Mouse (Mus musculus) adrenal gland, postnatal 10 days (tissue): Measurements from ENCODE around the gene Fgf10. TPM values are rescaled to one million over a fixed set of nuclear protein-coding genes. Genes with fewer than 3 reads are reported as not detected.

Experiments used
- DNase-seq: peaks from one replicate; pipeline ENCODE4 v3.0.0; 2021; ENCODE audit warnings: mixed read lengths
- long read RNA-seq, 2 experiments: library from polyadenylated mRNA; stranded (forward); transcript quantifications; one replicate each; pipeline ENCODE4 v2.0.0; 2021
- total RNA-seq, 2 experiments: library from RNA; stranded (reverse); gene quantifications; 2 replicates each; pipeline ENCODE4 v1.2.3; 2021

Fgf10 gene
- 1 to 10 TPM; 3.6 to 4.4 TPM for total RNA-seq
- long read RNA-seq, experiment 1, partial matches to known transcripts = 0 of 1 reads
- long read RNA-seq, experiment 1, other reads (novel, unspliced or antisense) = 1 of 1 reads
- long read RNA-seq, experiment 2 = 0 reads

- DNase-seq = no peak
Observed at GRCm38 (mm10) chr13:118669491-118669890, at the start of gene Fgf10. Fgf10 (plus strand) TSS chr13:118669791.

DNA sequence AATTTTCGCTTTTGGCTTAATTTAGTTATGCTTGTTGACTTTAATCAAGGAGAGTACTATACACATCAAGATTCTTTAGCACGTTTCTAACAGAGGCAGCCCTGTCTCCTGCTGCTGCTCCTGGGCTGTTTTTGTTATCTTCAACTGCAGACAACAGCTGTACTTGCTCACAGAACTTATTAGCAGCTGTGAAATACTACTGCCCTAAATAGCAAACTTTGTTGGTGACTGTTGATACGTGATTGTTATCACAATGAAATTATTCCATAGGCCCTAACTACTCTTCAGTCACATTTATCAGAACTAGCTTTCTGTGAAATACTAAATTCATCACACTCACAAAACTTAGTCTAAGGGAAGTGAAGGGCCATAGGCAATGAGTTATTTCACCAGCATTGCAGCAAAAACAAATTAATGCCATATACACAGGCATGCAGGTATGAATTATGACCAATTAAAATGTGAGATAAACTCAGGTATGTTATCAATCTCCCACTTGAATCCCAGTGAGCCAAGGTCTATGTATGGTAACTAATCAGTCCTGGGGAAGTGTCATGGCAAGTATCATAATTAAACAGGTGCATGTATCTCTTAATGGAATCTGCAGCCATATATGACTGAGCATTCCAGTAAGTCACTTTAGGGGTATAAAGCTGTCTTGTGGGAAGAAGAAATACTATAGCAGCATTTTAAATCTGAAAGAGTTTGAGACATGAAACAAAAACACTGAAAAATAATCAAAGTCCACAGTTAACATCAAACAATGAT lies 39.7 kb upstream of the Fgf10 start:
- DNase-seq = no peak

DNA sequence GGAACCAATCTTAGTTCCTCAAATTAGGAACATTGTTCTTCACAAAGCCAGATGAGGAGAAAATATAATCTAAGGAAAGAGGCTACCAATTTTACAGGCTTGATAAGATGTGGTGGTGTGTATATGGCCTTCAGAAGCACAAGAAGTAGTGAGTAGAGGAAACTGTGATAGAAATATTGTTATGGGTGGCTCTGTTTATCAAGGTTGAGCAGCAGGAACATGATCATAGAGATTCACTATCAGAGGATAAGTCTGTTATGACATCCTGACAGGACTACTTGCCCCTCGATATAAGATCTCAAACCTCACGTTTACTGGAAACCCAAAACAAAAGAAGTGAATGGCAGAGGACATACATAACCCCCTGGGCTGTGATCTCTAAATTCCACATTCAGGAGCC lies 38.1 kb upstream of the Fgf10 start:
- no peak for DNase-seq

GRCm38 (mm10) chr13:118636047-118636446 lies 33.5 kb upstream of the Fgf10 start:
- DNase-seq = no peak

- DNase-seq = no peak
Observed at GRCm38 (mm10) chr13:118642585-118642984, 27.0 kb upstream of the Fgf10 start.

- no peak for DNase-seq
Observed at GRCm38 (mm10) chr13:118643138-118643537, 26.5 kb upstream of the Fgf10 start.

DNA sequence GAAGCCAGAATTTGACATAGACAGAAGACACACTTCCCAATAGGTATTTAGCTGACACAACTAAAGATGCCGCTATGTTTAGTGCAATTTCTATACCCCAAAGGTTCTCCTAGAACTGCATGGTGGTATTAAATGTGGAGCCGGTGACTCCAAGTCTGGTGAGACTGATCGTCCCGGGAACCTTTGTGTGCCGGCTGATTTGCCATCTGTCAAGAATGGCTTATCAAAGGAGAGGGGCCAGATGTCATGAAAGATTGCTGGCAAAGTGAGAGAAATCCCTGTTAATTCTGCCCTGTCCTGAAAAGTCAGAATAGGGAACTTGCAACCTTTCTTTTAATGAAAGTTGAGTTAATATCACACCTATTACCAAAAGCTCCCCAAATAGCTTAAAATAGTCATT lies 12.6 kb upstream of the Fgf10 start:
- DNase-seq = no peak

DNA sequence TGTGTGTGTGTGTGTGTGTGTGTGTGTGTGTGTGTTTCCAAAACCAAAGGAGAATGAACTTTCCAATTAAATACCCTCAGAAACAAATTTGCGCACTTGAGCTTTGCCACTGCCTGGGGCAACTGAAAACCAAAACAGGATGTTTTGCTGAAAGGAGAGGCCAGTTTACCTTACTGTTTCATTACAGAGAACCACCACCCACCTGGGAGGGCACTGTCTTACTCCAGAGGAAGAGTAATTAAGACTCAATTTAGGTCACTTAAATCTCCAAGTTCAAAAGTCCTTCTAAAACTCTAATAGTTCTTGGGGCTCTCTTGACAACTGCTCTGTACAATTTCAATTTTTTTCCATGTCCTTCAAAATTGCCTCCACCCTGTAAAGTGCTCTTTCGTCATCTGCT lies 11.6 kb upstream of the Fgf10 start:
- DNase-seq = no peak

DNA sequence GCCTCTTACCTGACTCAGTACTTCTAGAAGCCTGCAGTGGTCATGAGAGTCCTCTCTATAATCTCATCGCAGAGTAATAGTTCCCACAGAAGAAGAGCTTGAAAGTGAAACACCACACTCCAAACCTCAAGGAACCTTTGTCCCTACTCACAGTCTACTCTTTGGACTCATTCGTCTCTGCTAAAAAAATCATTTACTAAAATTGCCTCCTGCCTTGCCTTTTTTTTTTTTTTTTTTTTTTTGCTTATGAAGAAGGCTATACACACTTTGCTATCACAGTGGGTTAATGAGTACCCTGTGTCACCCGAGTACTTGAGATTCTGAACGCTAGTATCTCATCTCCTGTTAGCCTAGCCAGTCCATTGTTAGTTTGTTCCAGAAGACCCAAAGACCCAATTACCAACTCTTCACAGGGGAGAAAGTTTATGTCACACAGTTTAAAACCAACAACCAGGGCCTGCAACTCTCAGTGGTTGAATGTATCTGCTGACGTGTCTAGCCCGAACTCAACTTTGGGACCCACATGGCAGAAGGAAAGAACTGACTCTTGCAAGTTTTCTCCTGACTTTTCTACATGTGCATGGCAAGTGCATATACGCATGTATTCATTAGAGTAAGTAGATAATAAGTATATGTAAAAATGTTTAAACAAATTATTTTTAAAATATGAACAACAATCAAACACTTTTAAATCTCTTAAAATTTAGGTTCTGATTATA lies 10.8 kb upstream of the Fgf10 start:
- DNase-seq = no peak

DNA sequence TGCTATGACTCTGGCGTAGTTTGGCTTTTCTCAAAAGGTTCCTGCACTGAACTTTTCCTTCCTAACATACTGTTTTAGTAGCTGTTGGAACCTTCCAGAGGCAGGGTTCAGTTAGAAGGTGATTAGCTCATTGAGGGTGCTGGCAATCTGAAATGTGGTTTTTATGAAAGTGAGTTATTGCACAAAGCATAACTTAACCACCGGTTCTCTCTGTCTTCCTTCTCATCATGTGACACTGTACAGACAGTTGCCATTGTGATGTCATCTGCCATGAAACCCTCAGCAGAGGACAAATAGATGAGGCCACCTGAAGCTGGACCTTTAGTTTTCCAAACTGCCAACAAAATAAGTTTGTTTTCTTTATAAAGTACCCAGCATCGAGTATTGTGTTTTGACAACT lies 7.9 kb upstream of the Fgf10 start:
- DNase-seq = no peak

DNA sequence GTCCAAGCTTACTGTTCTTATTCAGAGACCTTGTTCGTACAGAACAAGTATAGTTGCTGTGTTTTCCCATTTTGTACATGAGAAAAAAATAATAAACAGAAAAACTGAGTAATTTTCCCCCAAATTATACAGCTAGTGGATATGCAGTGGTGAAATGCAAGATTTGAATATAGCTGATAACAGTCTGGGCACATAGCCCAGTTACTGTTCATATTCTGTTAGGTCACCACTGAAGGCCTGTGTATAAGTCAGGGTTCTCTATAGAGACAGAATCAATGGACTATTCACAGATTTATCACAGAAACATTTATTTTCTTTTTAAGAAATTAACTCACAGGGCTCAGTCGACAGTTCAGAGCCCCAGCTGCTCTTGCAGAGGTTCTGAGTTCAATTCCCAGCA lies 4.7 kb upstream of the Fgf10 start:
- no peak for DNase-seq

DNA sequence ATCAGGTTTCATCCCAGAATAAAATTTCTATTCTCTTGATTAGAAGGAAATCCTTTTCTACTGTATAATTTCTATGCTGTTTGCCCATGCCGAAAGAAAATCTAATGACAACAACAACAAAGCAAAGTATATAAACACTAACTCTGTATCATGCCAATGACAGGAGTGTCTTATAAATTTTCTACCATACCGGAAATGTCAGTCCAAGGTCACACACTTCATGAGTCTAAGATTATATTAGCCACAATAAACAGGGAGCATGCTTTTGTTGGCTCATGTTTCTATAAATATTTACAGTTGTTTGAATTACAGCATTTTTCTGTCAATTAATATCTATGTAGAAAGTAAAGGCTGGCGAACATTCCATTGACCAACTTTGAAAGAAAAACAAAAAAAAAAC lies 9.6 kb downstream of the Fgf10 start:
- no peak for DNase-seq

DNA sequence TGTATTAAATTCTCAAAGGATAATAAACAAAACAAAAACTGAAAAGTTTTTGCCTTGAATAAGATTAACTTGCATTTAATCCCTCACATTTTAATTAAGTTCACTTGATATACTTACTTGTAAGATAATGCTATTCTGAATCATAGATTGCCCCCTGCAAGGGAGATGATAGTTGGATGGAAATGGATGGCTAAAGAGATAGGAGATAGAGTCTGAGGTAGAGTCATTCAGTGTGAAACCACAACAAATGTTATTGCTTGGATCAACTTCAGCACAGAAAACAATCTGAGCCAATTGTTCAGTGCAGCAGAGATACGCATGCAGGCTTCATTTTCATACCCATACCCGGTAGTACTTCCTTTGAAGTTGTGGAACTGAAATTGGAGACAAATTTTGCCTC lies 23.5 kb downstream of the Fgf10 start:
- DNase-seq = no peak

DNA sequence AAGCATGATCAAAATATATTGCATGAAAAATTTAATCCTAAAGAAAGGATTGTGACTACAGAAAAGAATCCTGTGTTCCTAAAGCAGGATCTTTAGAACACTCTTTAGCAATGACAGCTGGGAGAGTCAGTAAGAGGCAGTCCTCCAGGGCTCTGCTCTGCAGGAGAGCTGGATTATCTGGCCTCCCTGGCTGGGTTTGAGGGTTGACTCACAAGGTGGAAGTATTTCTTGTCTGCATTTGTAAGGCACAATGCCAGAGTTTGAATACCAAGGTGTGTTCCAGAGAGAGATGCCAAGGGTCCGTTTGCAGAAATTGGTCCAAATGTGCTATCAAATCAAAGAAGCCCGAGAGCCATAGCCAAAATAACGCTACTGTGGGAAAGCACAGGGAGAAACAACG lies 25.5 kb downstream of the Fgf10 start:
- DNase-seq = no peak

- DNase-seq = no peak
Observed at GRCm38 (mm10) chr13:118703727-118704126, 34.1 kb downstream of the Fgf10 start.

DNA sequence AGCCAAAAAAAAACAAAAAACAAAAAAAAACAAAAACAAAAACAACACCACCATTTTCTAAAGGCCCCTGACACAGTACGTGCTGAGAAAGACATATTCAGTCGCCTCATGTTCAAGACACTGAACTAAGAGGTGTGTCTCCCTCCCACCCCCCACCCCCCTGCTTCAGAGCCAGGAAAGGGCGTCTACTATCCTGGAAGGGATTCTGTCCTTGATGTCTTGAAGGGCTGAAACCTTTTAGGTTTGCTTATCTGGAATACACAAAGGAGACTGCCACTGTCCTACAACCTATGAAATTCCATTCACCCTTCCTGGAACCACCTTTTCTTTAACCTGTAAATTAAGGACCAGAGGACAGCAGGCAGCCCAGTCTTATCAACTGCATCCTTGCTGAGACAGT lies 36.1 kb downstream of the Fgf10 start:
- DNase-seq = no peak

DNA sequence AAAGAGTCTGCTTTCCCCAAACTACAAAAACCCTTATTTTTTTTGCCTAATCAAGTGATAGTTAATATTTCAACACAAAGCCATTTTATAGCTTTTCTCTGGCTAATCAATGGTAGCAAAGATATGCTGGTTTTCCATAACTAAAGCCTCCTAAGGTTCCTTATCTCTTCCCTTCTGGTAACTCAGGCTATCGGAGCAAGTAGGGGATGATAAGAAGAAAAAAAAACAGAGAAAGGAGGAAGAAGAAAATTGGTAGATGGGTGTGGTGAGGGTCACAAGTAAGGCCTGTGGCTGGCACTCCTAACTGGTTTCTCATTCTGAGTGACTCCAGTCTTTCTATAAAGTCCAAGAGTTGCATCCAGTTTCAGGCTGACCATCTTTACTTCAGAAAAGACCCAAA lies 40.3 kb downstream of the Fgf10 start:
- DNase-seq = no peak

DNA sequence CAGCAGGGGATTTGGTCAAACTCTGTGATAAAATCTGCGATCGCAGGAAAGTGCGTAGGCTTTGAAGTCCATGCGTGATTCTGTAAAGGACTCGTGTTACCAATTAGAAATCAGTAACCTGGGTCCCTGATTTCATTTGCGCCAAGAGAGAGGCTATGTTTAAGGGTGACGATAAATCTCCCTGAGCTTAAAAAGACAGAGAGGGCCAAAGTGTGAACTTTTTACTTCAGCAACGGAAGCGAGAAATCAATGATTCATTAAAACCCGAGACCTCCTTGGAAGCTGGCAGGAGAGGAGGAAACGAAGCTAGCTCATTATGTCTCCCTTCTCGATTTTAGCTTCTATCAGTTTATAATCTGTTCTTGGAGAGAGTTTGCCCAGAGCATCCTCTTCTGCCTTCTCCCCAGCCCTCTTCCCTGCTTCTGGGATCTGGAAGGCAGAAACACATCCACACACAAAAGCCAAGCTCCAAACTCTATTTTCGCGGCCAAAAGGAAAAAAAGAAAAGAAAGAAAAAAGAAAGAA lies 44.1 kb downstream of the Fgf10 start:
- peak; percentile 6 for DNase-seq

DNA sequence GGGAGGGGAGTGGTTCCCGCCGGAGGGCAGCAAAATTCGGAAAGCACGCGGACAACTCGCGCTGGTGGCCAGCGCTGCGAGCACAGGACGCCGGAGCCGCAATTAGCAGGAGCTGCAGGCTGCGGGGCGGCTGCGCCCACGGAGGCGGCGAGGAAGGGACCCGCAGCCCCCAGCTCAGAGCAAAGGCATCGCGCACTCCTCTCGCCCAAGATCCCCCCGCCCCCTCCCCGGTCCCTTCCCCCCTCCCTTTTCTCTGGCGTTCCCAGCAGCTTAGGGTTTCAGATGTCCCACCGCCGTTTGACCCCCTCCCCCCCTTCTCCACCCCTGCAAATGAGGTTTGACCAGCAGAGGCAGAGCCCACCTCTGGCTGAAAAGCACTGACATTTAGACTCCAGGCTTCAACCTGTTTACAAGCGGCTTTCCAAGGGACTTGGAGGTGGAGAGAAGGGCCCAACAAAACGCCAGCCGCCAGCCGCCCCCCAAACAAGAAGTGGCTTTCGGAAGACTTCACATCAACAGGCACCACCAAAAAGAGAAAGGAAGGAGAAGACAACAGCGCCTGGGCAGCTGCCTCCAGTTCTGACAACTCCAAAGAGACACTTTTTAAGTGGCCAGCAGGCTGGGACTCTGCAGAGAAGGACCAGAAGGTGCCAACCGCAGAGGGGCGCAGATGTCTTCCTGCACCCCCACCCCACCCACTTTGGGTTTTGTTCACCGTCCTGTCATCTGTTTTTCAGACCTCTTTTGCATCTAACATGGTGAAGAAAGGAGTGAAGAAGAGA lies 44.9 kb downstream of the Fgf10 start:
- peak; percentile 26 for DNase-seq

DNA sequence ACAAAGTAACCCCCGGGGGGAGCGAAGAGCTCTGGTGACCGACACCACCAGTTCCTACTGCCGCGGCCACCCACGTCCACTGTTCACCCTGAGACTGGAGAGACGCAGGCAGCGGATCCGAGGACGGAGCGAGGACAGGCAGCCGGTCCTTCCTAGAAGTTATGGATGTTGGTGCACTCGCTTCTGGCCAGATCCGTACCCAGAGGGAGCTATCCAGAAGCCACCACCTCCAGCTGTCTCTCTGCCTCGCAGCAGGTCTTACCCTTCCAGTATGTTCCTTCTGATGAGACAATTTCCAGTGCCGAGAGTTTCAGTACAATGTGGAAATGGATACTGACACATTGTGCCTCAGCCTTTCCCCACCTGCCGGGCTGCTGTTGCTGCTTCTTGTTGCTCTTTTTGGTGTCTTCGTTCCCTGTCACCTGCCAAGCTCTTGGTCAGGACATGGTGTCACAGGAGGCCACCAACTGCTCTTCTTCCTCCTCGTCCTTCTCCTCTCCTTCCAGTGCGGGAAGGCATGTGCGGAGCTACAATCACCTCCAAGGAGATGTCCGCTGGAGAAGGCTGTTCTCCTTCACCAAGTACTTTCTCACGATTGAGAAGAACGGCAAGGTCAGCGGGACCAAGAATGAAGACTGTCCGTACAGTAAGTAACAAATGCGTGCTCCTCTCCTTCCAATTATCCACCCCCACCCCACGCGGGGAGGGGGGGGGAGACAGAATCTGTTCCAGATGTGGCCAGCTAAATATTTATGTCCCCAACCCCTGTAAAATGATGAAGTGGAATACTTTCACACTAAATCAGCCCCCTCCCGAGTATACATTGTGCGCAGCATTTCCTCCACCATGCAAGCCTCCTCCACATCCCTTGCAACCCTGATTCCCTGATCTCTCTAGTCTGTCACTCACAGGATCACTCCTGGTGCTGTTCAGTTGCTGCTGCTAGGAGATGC lies 45.8 kb downstream of the Fgf10 start:
- DNase-seq = no peak

GRCm38 (mm10) chr13:118716265-118716664 lies 46.7 kb downstream of the Fgf10 start:
- no peak for DNase-seq
